Mouse (Mus musculus): ENCODE results near the gene Etv5. TPM values are rescaled to one million over a fixed set of nuclear protein-coding genes. Genes with fewer than 3 reads are reported as not detected.

The Etv5 gene
- total RNA-seq (2015): 0.96 and 2.1 TPM in 2 replicates
- 0.81 and 2.2 TPM in 2 replicates for total RNA-seq (2017)

GRCm38 (mm10) chr16:22439499-22440177 is at the start of gene Etv5:
TSS of gene Etv5 (minus strand) at chr16:22439719.
- ATAC-seq (ENCODE audit: poor library complexity, severe bottlenecking): peak; percentile 96

- no peak for ATAC-seq (ENCODE audit: poor library complexity, severe bottlenecking)
Measured at GRCm38 (mm10) chr16:22483900-22484299, 44.4 kb upstream of the Etv5 start.

GRCm38 (mm10) chr16:22479322-22479721 is 39.8 kb upstream of the Etv5 start:
- ATAC-seq (ENCODE audit: poor library complexity, severe bottlenecking): no peak

GRCm38 (mm10) chr16:22471728-22472127 is 32.2 kb upstream of the Etv5 start:
- no peak for ATAC-seq (ENCODE audit: poor library complexity, severe bottlenecking)

- ATAC-seq (ENCODE audit: poor library complexity, severe bottlenecking): no peak
Measured at GRCm38 (mm10) chr16:22469385-22469784, 29.9 kb upstream of the Etv5 start.

- no peak for ATAC-seq (ENCODE audit: poor library complexity, severe bottlenecking)
Measured at GRCm38 (mm10) chr16:22467111-22467510, 27.6 kb upstream of the Etv5 start.

- ATAC-seq (ENCODE audit: poor library complexity, severe bottlenecking): 0 out of 2 replicates have a peak, but pooled peaks have one; percentile 62
Measured at GRCm38 (mm10) chr16:22466381-22466780, 26.9 kb upstream of the Etv5 start.

- ATAC-seq (ENCODE audit: poor library complexity, severe bottlenecking): no peak
Measured at GRCm38 (mm10) chr16:22462220-22462619, 22.7 kb upstream of the Etv5 start.

GRCm38 (mm10) chr16:22461728-22462127 is 22.2 kb upstream of the Etv5 start:
- ATAC-seq (ENCODE audit: poor library complexity, severe bottlenecking): no peak

- peak; percentile 30; the same call in 1 of the 2 replicates for ATAC-seq (ENCODE audit: poor library complexity, severe bottlenecking)
Measured at GRCm38 (mm10) chr16:22460960-22461359, 21.4 kb upstream of the Etv5 start.

GRCm38 (mm10) chr16:22452082-22452481 is 12.6 kb upstream of the Etv5 start:
- no peak for ATAC-seq (ENCODE audit: poor library complexity, severe bottlenecking)

- no peak for ATAC-seq (ENCODE audit: poor library complexity, severe bottlenecking)
Measured at GRCm38 (mm10) chr16:22448093-22448492, 8.6 kb upstream of the Etv5 start.

- no peak for ATAC-seq (ENCODE audit: poor library complexity, severe bottlenecking)
Measured at GRCm38 (mm10) chr16:22444786-22445185, 5.3 kb upstream of the Etv5 start.

GRCm38 (mm10) chr16:22442202-22442601 is 2.7 kb upstream of the Etv5 start:
- no peak for ATAC-seq (ENCODE audit: poor library complexity, severe bottlenecking)

GRCm38 (mm10) chr16:22441317-22441716 is 1.8 kb upstream of the Etv5 start:
- ATAC-seq (ENCODE audit: poor library complexity, severe bottlenecking): no peak

- ATAC-seq (ENCODE audit: poor library complexity, severe bottlenecking): no peak
Measured at GRCm38 (mm10) chr16:22440269-22440668, 750 bp upstream of the Etv5 start.

GRCm38 (mm10) chr16:22438441-22439373 is 812 bp downstream of the Etv5 start:
- ATAC-seq (ENCODE audit: poor library complexity, severe bottlenecking): no peak

- peak; percentile 34; the same call in 1 of the 2 replicates for ATAC-seq (ENCODE audit: poor library complexity, severe bottlenecking)
Measured at GRCm38 (mm10) chr16:22436106-22436505, 3.4 kb downstream of the Etv5 start.

GRCm38 (mm10) chr16:22434530-22434929 is 5.0 kb downstream of the Etv5 start:
- no peak for ATAC-seq (ENCODE audit: poor library complexity, severe bottlenecking)

GRCm38 (mm10) chr16:22433944-22434343 is 5.6 kb downstream of the Etv5 start:
- no peak for ATAC-seq (ENCODE audit: poor library complexity, severe bottlenecking)

- ATAC-seq (ENCODE audit: poor library complexity, severe bottlenecking): peak; percentile 30; the same call in 1 of the 2 replicates
Measured at GRCm38 (mm10) chr16:22431773-22432172, 7.7 kb downstream of the Etv5 start.

GRCm38 (mm10) chr16:22431335-22431734 is 8.2 kb downstream of the Etv5 start:
- ATAC-seq (ENCODE audit: poor library complexity, severe bottlenecking): peak; percentile 68

Data from megakaryocyte, adult 5-6 weeks (primary cell).